Mouse (Mus musculus) embryonic facial prominence, embryonic 11.5 days (tissue): ENCODE data around the gene Papss1. TPM values are rescaled to one million over a fixed set of nuclear protein-coding genes. Genes with fewer than 3 reads are reported as not detected.

Source experiments
- ATAC-seq: fragments of 200-750 bp; cut with Nextera tagmentation; replicated peaks from 2 replicates; pipeline ENCODE4 v1.8.0; 2017; ENCODE audit warnings: low read depth; ENCODE audit not compliant: insufficient number of reproducible peaks, low FRiP score, low TSS enrichment
- DNase-seq: peaks from one replicate; pipeline ENCODE4 v3.0.0-alpha.2; 2015; ENCODE audit warnings: low spot score
- H3K27ac ChIP-seq: fragments of 300-500 bp; sonication (generic); replicated peaks from 2 replicates; pipeline ENCODE4 v1.5.1; 2014; ENCODE audit warnings: mild to moderate bottlenecking, low read depth, low read length, control low read depth
- H3K27me3 ChIP-seq: fragments of 300-500 bp; sonication (generic); 2 replicates; pipeline ENCODE4 v1.6.1; 2014; ENCODE audit warnings: mild to moderate bottlenecking, low read length, moderate library complexity, mixed read lengths; ENCODE audit not compliant: control insufficient read depth, insufficient read depth
- H3K36me3 ChIP-seq: fragments of 300-500 bp; sonication (generic); replicated peaks from 2 replicates; pipeline ENCODE4 v1.6.1; 2014; ENCODE audit warnings: low read depth, mild to moderate bottlenecking, low read length, moderate library complexity, mixed read lengths; ENCODE audit not compliant: control insufficient read depth, insufficient read depth
- H3K4me1 ChIP-seq: fragments of 300-500 bp; sonication (generic); 2 replicates; pipeline ENCODE4 v1.6.1; 2014; ENCODE audit warnings: low read length, mixed read lengths; ENCODE audit not compliant: control insufficient read depth, insufficient read depth
- H3K4me2 ChIP-seq: fragments of 300-500 bp; sonication (generic); 2 replicates; pipeline ENCODE4 v1.6.1; 2014; ENCODE audit warnings: low read depth, mild to moderate bottlenecking, control low read depth, low read length, moderate library complexity
- H3K4me3 ChIP-seq: fragments of 300-500 bp; sonication (generic); 2 replicates; pipeline ENCODE4 v1.5.1; 2014; ENCODE audit warnings: low read depth, low read length, control low read depth
- H3K9ac ChIP-seq: fragments of 300-500 bp; sonication (generic); replicated peaks from 2 replicates; pipeline ENCODE4 v1.6.1; 2014; ENCODE audit warnings: mild to moderate bottlenecking, control low read depth, low read length
- H3K9me3 ChIP-seq: fragments of 300-500 bp; sonication (generic); replicated peaks from 2 replicates; pipeline ENCODE4 v1.6.1; 2016; ENCODE audit warnings: mild to moderate bottlenecking, low read length, inconsistent platforms, mixed read lengths; ENCODE audit not compliant: control insufficient read depth
- WGBS: fragments of 180-500 bp; shearing (Covaris S2); extraction: QIAGEN DNeasy Blood & Tissue Kit; methylation state at CpG from one replicate; pipeline ENCODE4 v1.1.7; 2014; 5-methylcytosine and 5-hydroxymethylcytosine counted together
- polyA plus RNA-seq: library from polyadenylated mRNA; unstranded; fragments of >200 nt; fragmentation: Nextera tagmentation; extraction: Ambion mirVana; gene quantifications from 2 replicates; pipeline ENCODE4 v1.2.1, GENCODE M21; 2014

Gene Papss1
- polyA plus RNA-seq, 1 experiment from 2014 or later = 104 TPM

- Histone ChIP-seq H3K9me3 (no peaks in the 10 kb centered on the region), H3K27ac (no peak overlapping the region), H3K4me1 (no peaks in the 10 kb centered on the region), H3K4me2 (no peak overlapping the region), H3K36me3 (no peaks in the 10 kb centered on the region), H3K27me3 (no peaks in the 10 kb centered on the region), H3K4me3 (no peak overlapping the region), H3K9ac (no peak overlapping the region)
- DNase-seq (no peak), ATAC-seq (0 out of 2 replicates have a peak, but pooled peaks have one; percentile 44)
- 83% methylated on average over 12 of the region's 12 CpGs for WGBS
Observed at GRCm38 (mm10) chr3:131686106-131686505, 121.5 kb downstream of the Papss1 start.

GRCm38 (mm10) chr3:131689949-131690348 lies 125.4 kb downstream of the Papss1 start:
- H3K4me2 ChIP-seq = no peak overlapping the region
- H3K4me1 ChIP-seq = no peaks in the 10 kb centered on the region

GRCm38 (mm10) chr3:131690543-131690942 lies 126.0 kb downstream of the Papss1 start:
- H3K9me3 ChIP-seq = no peaks in the 10 kb centered on the region
- H3K36me3 ChIP-seq = no peaks in the 10 kb centered on the region
- 84% methylated on average over 7 of the region's 7 CpGs for WGBS
- H3K4me2 ChIP-seq = no peak overlapping the region
- H3K9ac ChIP-seq = no peak overlapping the region
- H3K27me3 ChIP-seq = no peaks in the 10 kb centered on the region
- no peak overlapping the region for H3K27ac ChIP-seq
- ATAC-seq = no peak
- no peak overlapping the region for H3K4me3 ChIP-seq
- no peak for DNase-seq
- no peaks in the 10 kb centered on the region for H3K4me1 ChIP-seq

More at GRCm38 (mm10) chr3:131689949-131690348, 125.4 kb downstream of the Papss1 start:
- DNase-seq (no peak), ATAC-seq (no peak)
- Histone ChIP-seq H3K27me3 (no peaks in the 10 kb centered on the region), H3K36me3 (no peaks in the 10 kb centered on the region), H3K9ac (no peak overlapping the region), H3K9me3 (no peaks in the 10 kb centered on the region), H3K4me3 (no peak overlapping the region), H3K27ac (no peak overlapping the region)
- WGBS = 72% methylated on average over 11 of the region's 11 CpGs

GRCm38 (mm10) chr3:131691202-131691601 lies 126.6 kb downstream of the Papss1 start:
- DNase-seq (no peak), ATAC-seq (no peak)
- Histone ChIP-seq H3K36me3 (no peaks in the 10 kb centered on the region), H3K9ac (no peak overlapping the region), H3K9me3 (no peaks in the 10 kb centered on the region), H3K27me3 (no peaks in the 10 kb centered on the region), H3K4me2 (no peak overlapping the region), H3K4me1 (no peaks in the 10 kb centered on the region), H3K4me3 (no peak overlapping the region), H3K27ac (no peak overlapping the region)
- 83% methylated on average over 3 of the region's 3 CpGs for WGBS

Other genes starting within 250 kb of the Papss1 start
- gene Sgms2, start 73.4 kb upstream of the Papss1 start, polyA plus RNA-seq = 0.46 and 2.0 TPM in 2 replicates